Comparison of ENCODE assay signal across 8 mouse cellular contexts in genomic region chr6:142387011-142387754, GRCm38 (mm10). TPM values are rescaled to one million over a fixed set of nuclear protein-coding genes. Genes with fewer than 3 reads are reported as not detected.
DNase-seq lines count a peak whose midpoint lies in the region; ATAC-seq and TF ChIP-seq lines count a peak whose summit lies in the region.

Gene Recql, minus strand, starts transcription at chr6:142387087.
Gene Golt1b, plus strand, starts transcription at chr6:142387221.

- TF ChIP-seq CTCF in bone marrow macrophage, adult 2 months (IDR thresholded peaks at IDR 0.05; ENCODE audit: low read depth, low read length), result no peak
- no peak for TF ChIP-seq CTCF in embryonic fibroblast, embryonic 13.5 days (IDR thresholded peaks at IDR 0.05; ENCODE audit: borderline replicate concordance, insufficient read depth, low read length)

- peak within 1 kb of the TSS; percentile 98 for H3K4me3 ChIP-seq in bone marrow macrophage, adult 2 months (ENCODE audit: insufficient read depth, low read length)
- H3K4me3 ChIP-seq in embryonic fibroblast, embryonic 13.5 days (ENCODE audit: insufficient read depth, low read length), result peak within 1 kb of the TSS; percentile 89
- H3K4me3 ChIP-seq in kidney, embryonic 14.5 days (ENCODE audit: low read length), result peak within 1 kb of the TSS; percentile 71
- H3K4me3 ChIP-seq in limb, embryonic 15.5 days, result peak within 1 kb of the TSS; percentile 96

- peak; percentile 100 for ATAC-seq in kidney, embryonic 14.5 days (ENCODE audit: low FRiP score, low TSS enrichment)
- peak; percentile 99 for ATAC-seq in limb, embryonic 15.5 days (ENCODE audit: insufficient number of reproducible peaks, low FRiP score, low TSS enrichment, low read depth)

- peak; percentile 96 for DNase-seq in A20 (ENCODE audit: low read depth, low spot score)
- peak; percentile 97 for DNase-seq in heart, adult 9 months (ENCODE audit: low spot score in 2 of 2)
- peak; percentile 95 to 97 for DNase-seq in monocyte, adult 2 months (ENCODE audit: low read depth in 1 of 2, low spot score in 2 of 2)
- peak; percentile 95 to 97 for DNase-seq in spleen, postnatal 36 days (ENCODE audit: low spot score in 2 of 2)

- no peaks in the 10 kb centered on the region for H3K36me3 ChIP-seq in kidney, embryonic 14.5 days (ENCODE audit: control insufficient read depth, insufficient read depth, low read length)
- H3K36me3 ChIP-seq in limb, embryonic 15.5 days, result no peaks in the 10 kb centered on the region

- under 1% methylated on average over 76 of the region's 87 CpGs for WGBS in kidney, embryonic 14.5 days
- WGBS in limb, embryonic 15.5 days, result under 1% methylated on average over 83 of the region's 87 CpGs

- no peak within 1 kb of the TSS for H3K27ac ChIP-seq in bone marrow macrophage, adult 2 months (ENCODE audit: insufficient read depth, low read depth, low read length)
- peak within 1 kb of the TSS; percentile 8; the same call in 1 of the 2 replicates for H3K27ac ChIP-seq in embryonic fibroblast, embryonic 13.5 days (ENCODE audit: insufficient read depth, low read length)
- no peak within 1 kb of the TSS; the same call in 1 of the 2 replicates for H3K27ac ChIP-seq in kidney, embryonic 14.5 days (ENCODE audit: low read depth, low read length)
- H3K27ac ChIP-seq in limb, embryonic 15.5 days, result peak within 1 kb of the TSS; percentile 74

- no peaks in the 10 kb centered on the region for H3K9me3 ChIP-seq in kidney, embryonic 14.5 days (ENCODE audit: control insufficient read depth, low read length)
- H3K9me3 ChIP-seq in limb, embryonic 15.5 days, result no peaks in the 10 kb centered on the region

- H3K4me1 ChIP-seq in bone marrow macrophage, adult 2 months (ENCODE audit: control insufficient read depth, insufficient read depth, low read length), result peaks cover 32% of the 10 kb centered on the region
- H3K4me1 ChIP-seq in embryonic fibroblast, embryonic 13.5 days (ENCODE audit: control insufficient read depth, insufficient read depth, low read length), result peaks cover 11% of the 10 kb centered on the region
- peaks cover 16% of the 10 kb centered on the region for H3K4me1 ChIP-seq in kidney, embryonic 14.5 days (ENCODE audit: control insufficient read depth, insufficient read depth, low read length)
- H3K4me1 ChIP-seq in limb, embryonic 15.5 days, result peaks cover 27% of the 10 kb centered on the region

- peak within 1 kb of the TSS; percentile 68 for H3K4me2 ChIP-seq in kidney, embryonic 14.5 days (replicated peaks; ENCODE audit: low read depth, low read length)
- H3K4me2 ChIP-seq in limb, embryonic 15.5 days, result peak within 1 kb of the TSS; percentile 67

- H3K9ac ChIP-seq in kidney, embryonic 14.5 days (ENCODE audit: low read depth, low read length), result peak within 1 kb of the TSS; percentile 84
- H3K9ac ChIP-seq in limb, embryonic 15.5 days, result peak within 1 kb of the TSS; percentile 92

- TF ChIP-seq POLR2A in bone marrow macrophage, adult 2 months (IDR thresholded peaks at IDR 0.05; ENCODE audit: borderline replicate concordance, low read depth, low read length), result no peak
- peak; percentile 49; the same call in 1 of the 2 replicates for TF ChIP-seq POLR2A in embryonic fibroblast, embryonic 13.5 days (IDR thresholded peaks at IDR 0.05; ENCODE audit: low read depth, low read length)

- H3K27me3 ChIP-seq in kidney, embryonic 14.5 days (ENCODE audit: control insufficient read depth, insufficient read depth, low read length), result no peaks in the 10 kb centered on the region
- H3K27me3 ChIP-seq in limb, embryonic 15.5 days, result no peaks in the 10 kb centered on the region

RNA-seq across cellular contexts. Expression of gene Recql, which starts in this region (rescaled TPM):
- polyA plus RNA-seq in bone marrow macrophage, adult 2 months (2012; ENCODE audit: insufficient read depth, insufficient read length, missing spikeins), result 24.7 and 32.4 TPM in 2 replicates
- polyA plus RNA-seq in embryonic fibroblast, embryonic 13.5 days (2011; ENCODE audit: insufficient read length, low read depth, missing spikeins), result 28.2 and 36.2 TPM in 2 replicates
- 18.3 and 30.8 TPM in 2 replicates for polyA plus RNA-seq in kidney, embryonic 14.5 days (2014; fragmentation: Nextera tagmentation; extraction: Ambion mirVana)
- 25.8 and 26.5 TPM in 2 replicates for polyA plus RNA-seq in limb, embryonic 15.5 days (2015; fragmentation: Nextera tagmentation; extraction: Ambion mirVana)

RNA-seq across cellular contexts. Expression of gene Golt1b, which starts in this region (rescaled TPM):
- 18.9 and 29.6 TPM in 2 replicates for polyA plus RNA-seq in bone marrow macrophage, adult 2 months (2012; ENCODE audit: insufficient read depth, insufficient read length, missing spikeins)
- 78.3 and 88.1 TPM in 2 replicates for polyA plus RNA-seq in embryonic fibroblast, embryonic 13.5 days (2011; ENCODE audit: insufficient read length, low read depth, missing spikeins)
- 110 and 122 TPM in 2 replicates for polyA plus RNA-seq in kidney, embryonic 14.5 days (2014; fragmentation: Nextera tagmentation; extraction: Ambion mirVana)
- polyA plus RNA-seq in limb, embryonic 15.5 days (2015; fragmentation: Nextera tagmentation; extraction: Ambion mirVana), result 130 and 132 TPM in 2 replicates

Comparison
In these comparisons a context has a peak if more than half of its experiments do, and no peak if none do; other contexts are left out.
1. H3K27ac ChIP-seq: peak in embryonic fibroblast, embryonic 13.5 days (single experiment) and limb, embryonic 15.5 days (single experiment); none in bone marrow macrophage, adult 2 months (single experiment) and kidney, embryonic 14.5 days (single experiment).
2. Peak in every context shown above with its lines, with median percentiles within 50 percentile points of each other: DNase-seq and H3K4me3 ChIP-seq.